Mouse (Mus musculus) brain, embryonic 14.5 days (tissue): ENCODE measurements around the gene Zyg11a.

ENCODE experiments used
- CTCF ChIP-seq: fragments of 200-500 bp; IDR thresholded peaks from 2 replicates; pipeline ENCODE4 v1.5.1; 2012; ENCODE audit warnings: inconsistent platforms, mild to moderate bottlenecking, moderate library complexity, borderline replicate concordance; ENCODE audit not compliant: insufficient read depth, insufficient read length; ENCODE audit errors: extremely low read depth
- POLR2A ChIP-seq: fragments of 200-500 bp; IDR thresholded peaks from 2 replicates; pipeline ENCODE4 v1.6.1; 2012; ENCODE audit warnings: mild to moderate bottlenecking, inconsistent platforms, borderline replicate concordance; ENCODE audit not compliant: poor library complexity, insufficient read depth, insufficient read length, severe bottlenecking; ENCODE audit errors: extremely low read depth

DNA sequence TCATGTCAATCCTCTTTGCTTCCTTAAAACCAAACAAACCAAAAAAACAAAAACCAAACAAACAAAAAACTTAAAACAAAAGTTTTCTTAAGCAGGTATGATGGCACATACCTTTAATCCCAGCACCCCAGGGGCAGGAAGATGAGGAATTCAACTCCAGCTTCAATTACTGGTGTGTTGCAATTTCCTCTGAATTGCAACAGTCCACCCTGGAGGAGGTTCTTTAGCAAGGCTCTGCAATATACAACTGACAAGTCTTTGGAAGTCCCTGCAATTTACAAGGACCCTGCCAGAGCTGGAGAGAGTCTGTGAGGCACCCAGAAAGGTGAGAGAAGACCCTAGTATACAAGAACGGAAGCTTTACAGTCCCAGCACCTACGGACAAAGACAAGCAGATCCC is 4.8 kb downstream of the Zyg11a start:
- TF ChIP-seq CTCF, result no peak
- TF ChIP-seq POLR2A, result no peak
